Mouse (Mus musculus) naive thymus-derived CD4-positive, alpha-beta T cell, adult 2 months (primary cell): ENCODE data around the gene Fev.

ENCODE experiments used
- DNase-seq: peaks from one replicate; pipeline ENCODE4 v3.0.0-alpha.2; 2011; ENCODE audit warnings: low read depth

The Fev gene

GRCm38 (mm10) chr1:74885369-74886042 lies at the start of gene Fev:
Gene Fev (minus strand): TSS chr1:74885419.
- no peak for DNase-seq

- DNase-seq, result no peak
Measured at GRCm38 (mm10) chr1:74927621-74928296, 42.5 kb upstream of the Fev start.

DNA sequence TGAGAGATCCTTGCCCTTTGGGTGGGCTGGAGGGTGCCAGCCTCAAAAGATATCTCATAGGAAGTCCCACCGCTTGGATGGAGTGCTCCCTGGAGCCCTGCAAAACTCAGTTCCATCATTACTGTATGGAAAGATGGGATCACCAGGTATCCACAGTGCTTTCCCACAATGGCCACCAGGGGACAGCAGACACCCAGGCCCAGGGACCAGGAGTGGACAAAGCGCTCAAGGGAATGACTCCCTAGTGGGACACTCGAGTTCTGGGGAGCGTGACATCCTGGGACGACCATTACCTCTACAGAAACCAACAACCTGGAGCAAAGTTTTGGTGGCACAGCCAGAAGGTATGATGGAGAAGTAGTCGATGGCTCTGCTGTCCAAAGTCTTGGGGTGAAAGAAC lies 41.5 kb upstream of the Fev start:
- no peak for DNase-seq

GRCm38 (mm10) chr1:74924464-74924863 lies 39.2 kb upstream of the Fev start:
- no peak for DNase-seq

GRCm38 (mm10) chr1:74915706-74916105 lies 30.5 kb upstream of the Fev start:
- no peak for DNase-seq

- no peak for DNase-seq
Measured at GRCm38 (mm10) chr1:74902191-74902590, 17.0 kb upstream of the Fev start.

DNA sequence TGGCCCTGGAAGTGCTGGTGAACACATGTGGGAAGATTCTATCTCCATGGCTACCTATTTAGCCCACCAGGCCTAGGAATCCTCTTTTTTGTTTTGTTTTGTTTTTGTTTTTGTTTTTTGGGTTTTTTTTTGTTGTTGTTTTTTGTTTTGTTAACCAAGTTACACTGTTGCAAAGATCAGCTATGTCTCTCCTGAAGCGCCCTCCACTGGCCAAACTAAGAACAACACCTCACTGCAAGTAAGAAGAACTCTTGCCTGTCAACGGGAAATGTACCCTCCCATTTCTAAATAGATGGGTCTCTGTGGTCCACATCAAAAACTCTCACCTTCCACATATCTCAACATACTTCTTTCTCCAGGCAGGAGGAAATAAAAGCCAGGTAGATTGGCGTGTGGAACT lies 16.5 kb upstream of the Fev start:
- peak; percentile 36 for DNase-seq

DNA sequence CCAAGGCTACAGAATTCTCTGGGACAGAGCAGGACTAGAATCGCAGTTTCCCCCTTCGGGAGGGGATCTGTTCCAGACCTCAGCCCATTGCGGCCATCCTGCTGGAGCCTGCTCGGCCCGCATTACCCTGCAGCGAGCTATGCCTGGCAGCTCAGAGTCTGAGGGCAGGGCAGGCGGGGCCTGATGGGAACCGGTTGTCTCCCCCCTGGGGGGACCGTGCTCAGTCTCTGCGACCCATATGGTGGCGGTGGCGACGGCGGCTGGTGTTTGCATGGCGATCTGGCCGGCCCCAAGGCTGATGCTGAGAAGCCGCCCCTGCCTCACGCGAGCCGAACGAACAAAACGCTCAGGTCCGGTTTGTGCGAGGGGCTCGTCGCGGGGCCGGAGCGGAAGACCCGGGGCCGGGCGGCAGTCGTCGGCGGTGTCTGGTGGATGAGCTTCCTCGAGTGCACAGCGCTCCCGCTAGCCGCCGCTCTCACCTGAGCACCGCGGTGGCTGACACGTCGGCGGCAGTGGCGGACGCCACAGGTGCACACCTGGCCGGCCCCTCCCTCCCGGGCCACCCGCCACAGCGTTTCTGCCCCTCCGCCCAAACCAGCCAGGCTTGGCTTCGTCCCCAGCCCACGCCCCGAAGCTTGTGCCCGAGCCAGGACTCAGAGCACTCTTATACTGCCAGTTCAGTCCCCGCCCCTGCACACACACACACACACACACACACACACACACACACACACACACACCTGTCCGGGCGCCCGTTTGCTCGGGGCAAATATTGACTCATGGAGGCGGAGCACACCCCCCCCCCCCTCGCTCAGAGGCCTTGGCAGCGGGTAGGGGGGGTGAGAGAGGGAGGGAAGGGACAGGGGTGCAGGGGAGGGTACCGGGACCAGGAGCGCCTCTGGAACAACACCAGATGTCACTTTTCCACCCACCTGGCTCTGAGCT lies 15.4 kb upstream of the Fev start:
- DNase-seq, result no peak

GRCm38 (mm10) chr1:74898656-74899431 lies 13.6 kb upstream of the Fev start:
- DNase-seq, result no peak

DNA sequence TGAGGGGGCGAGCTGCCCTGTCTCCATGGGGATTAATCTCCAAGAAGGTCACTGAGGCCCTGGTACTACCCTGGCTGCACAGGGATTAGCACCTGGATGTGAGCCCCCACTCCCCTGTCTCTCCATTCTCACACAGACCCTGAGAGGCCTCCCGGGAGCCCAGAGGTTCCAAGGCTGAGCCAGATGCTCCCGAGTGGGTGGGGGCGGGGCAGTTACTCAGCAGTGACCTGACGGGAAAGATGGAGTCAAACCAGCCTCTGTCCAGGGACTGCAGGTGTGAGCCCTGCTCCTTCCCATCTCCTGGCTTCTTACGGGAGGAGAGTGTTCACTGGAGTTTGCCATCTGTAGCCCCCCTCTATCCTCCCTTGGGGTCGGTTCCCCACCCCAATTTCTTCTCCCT lies 12.8 kb upstream of the Fev start:
- DNase-seq, result no peak

- peak; percentile 51 for DNase-seq
Measured at GRCm38 (mm10) chr1:74894966-74895365, 9.7 kb upstream of the Fev start.

DNA sequence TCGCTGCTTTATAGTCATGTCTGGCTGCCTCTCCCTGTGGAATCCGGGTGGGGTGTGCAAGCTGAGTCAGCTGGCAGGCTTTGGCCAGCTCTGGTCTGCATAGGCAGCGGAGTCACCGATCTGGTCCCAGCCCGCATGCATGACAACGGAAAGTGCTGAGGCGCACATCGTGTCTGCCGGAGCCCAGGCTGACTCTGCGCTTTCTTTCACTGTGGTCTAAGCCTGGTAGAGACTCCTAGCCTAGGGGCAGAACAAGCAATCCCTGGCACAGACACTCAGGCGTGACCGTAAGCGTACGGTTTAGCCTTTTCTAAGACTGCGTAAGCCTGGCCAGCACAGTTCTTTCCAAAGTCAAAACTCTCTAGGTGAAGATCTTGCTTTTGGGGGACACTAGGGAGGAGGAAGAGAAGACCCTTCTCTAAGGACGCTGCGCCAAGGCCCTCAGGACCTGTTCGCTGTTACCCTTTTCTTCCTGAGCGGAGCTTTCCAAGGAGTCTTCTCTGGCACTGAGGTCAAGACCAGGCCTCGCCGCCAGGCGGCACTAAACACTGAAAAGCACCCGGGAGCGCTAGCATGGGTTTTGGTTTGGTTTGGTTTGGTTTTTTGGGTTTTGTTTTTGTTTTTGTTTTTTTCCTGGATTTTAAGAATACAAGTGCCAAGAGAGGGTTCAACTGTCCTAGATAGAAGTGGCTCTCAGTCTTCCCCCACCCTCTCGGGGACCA lies 8.1 kb upstream of the Fev start, which contains the start of gene Cryba2:
TSS of gene Cryba2 (minus strand) at position 10 of the 722 bp plus-strand sequence.
- DNase-seq, result no peak

- DNase-seq, result no peak
Measured at GRCm38 (mm10) chr1:74892351-74893133, 7.3 kb upstream of the Fev start.

DNA sequence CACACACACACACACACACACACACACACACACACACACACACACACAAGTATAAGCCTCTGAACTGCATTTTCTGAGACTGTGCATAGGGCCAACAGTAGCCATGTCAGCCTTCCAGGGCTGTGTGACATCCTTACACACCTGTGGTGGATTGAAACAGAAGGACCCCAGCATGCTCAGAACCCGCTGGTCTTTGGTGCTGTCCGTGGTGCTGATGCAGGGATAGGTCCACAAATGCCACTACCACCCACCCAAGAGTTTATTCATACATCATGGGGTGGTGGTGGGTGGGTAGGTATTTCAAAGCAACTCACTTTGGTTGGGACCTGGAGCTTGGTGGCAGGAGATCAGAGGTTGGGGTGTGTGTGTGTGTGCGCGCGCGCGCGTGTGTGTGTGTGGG lies 6.3 kb upstream of the Fev start:
- no peak for DNase-seq

GRCm38 (mm10) chr1:74884196-74885141 lies 750 bp downstream of the Fev start:
- no peak for DNase-seq

GRCm38 (mm10) chr1:74883441-74883840 lies 1.8 kb downstream of the Fev start:
- DNase-seq, result no peak

DNA sequence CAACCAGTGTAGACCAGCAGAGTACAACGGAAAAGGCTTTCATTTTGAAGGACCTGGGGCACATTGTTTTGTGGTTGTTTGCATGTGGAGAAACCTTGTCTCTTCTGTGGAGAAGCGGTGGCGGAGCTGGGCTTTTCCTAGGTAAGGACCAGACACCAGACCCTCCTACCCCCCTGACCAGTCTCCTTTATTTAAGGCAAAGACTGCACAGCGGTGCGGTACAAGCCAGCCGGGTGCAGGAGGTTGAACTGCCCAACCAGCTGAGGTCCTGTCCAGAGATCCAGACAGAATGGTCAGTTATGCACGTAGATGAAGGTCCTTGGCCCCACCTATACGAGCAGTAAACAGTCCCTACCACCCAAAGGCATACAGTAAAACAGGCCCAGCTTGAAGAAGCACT lies 2.4 kb downstream of the Fev start:
- DNase-seq, result no peak

DNA sequence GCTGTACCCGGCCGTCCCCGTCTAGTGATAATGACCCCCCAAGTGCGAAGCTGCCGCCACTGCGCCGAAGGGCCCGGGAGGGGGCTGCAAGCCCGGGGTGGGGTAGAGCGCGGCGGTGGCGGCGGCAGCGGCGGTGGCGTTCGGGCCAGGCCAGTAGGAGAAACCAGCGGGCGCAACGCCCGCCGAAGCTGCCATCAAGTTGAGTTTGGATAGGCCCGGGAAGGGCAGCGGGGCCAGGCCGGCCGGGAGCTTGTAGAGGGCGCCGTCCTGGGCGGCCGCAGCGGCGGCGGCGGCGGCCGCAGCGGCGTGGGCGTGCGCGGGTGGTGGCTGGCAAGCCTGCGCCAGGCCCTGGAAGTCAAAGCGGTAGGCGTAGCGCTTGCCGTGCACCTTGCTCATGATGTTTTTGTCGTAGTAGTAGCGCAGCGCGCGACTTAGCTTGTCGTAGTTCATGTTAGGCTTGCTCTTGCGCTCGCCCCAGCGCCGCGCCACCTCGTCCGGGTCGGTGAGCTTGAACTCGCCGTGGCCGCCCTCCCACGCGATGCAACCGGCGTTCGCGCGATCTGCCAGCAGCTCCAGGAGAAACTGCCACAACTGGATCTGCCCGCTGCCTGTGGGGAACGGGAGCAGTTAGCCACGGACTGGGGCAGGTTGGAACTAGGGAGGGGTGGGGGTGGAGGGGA lies 3.0 kb downstream of the Fev start:
- no peak for DNase-seq
